Mouse (Mus musculus): ENCODE results near the gene Olfr807. TPM values are rescaled to one million over a fixed set of nuclear protein-coding genes. Genes with fewer than 3 reads are reported as not detected.

Gene Olfr807
- polyA plus RNA-seq (2014; fragmentation: Nextera tagmentation; extraction: Ambion mirVana) = not detected in 2 replicates

DNA sequence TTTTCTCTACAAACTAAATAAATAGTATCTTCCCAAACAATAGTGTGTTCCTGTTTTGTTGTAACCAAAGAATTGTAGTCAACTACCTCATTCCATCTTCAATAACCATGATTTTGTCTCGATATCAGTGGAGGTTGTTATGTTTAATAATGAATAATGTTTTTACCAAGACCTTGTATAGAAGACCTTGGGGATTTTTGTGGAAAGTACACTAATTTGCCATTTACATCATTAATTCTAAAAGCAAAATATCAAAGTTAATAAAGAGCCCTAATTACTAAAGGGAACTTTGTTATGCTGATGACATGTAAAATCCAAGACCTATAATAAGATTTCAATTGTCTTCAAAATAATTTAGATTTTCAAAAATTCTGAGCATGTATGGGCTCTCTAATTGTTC lies at the start of gene Olfr807:
Gene Olfr807 (minus strand): TSS at position 101 of the 400 bp plus-strand sequence.
- Histone ChIP-seq H3K36me3 (ENCODE audit: insufficient read depth) (no peaks in the 10 kb centered on the region), H3K4me1 (ENCODE audit: insufficient read depth) (no peaks in the 10 kb centered on the region), H3K27me3 (ENCODE audit: insufficient read depth, low read length) (no peaks in the 10 kb centered on the region), H3K27ac (ENCODE audit: low read depth) (no peak within 1 kb of the TSS), H3K9ac (no peak within 1 kb of the TSS), H3K4me3 (ENCODE audit: low read depth, low read length) (no peak within 1 kb of the TSS), H3K9me3 (ENCODE audit: low read depth, low read length) (no peaks in the 10 kb centered on the region), H3K4me2 (no peak within 1 kb of the TSS)
- WGBS = 80% methylated on average over 1 of the region's 1 CpGs
- no peak for DNase-seq
- no peak for TF ChIP-seq CTCF (IDR thresholded peaks at IDR 0.05; ENCODE audit: low read depth)
- no peak for ATAC-seq (ENCODE audit: insufficient read depth)

- Histone ChIP-seq H3K9me3 (ENCODE audit: low read depth, low read length) (no peaks in the 10 kb centered on the region), H3K36me3 (ENCODE audit: insufficient read depth) (no peaks in the 10 kb centered on the region), H3K27me3 (ENCODE audit: insufficient read depth, low read length) (no peaks in the 10 kb centered on the region), H3K9ac (no peak within 1 kb of the TSS), H3K4me3 (ENCODE audit: low read depth, low read length) (no peak within 1 kb of the TSS), H3K4me1 (ENCODE audit: insufficient read depth) (no peaks in the 10 kb centered on the region), H3K4me2 (no peak within 1 kb of the TSS), H3K27ac (ENCODE audit: low read depth) (no peak within 1 kb of the TSS)
- TF ChIP-seq CTCF (IDR thresholded peaks at IDR 0.05; ENCODE audit: low read depth) = no peak
- no peak for ATAC-seq (ENCODE audit: insufficient read depth)
- 80% methylated on average over 4 of the region's 4 CpGs for WGBS
- DNase-seq = no peak
Measured at GRCm38 (mm10) chr10:129804296-129804695, 46.7 kb upstream of the Olfr807 start, which contains the start of gene Olfr811. Gene Olfr811, minus strand, starts transcription at chr10:129804396.

GRCm38 (mm10) chr10:129794817-129795216 lies 37.2 kb upstream of the Olfr807 start, which contains the start of gene Olfr810:
Gene Olfr810, minus strand, starts transcription at chr10:129794917.
- ATAC-seq (ENCODE audit: insufficient read depth) = no peak
- DNase-seq = no peak
- H3K4me2 ChIP-seq = no peak within 1 kb of the TSS
- H3K4me1 ChIP-seq (ENCODE audit: insufficient read depth) = no peaks in the 10 kb centered on the region
- H3K27ac ChIP-seq (ENCODE audit: low read depth) = no peak within 1 kb of the TSS
- H3K36me3 ChIP-seq (ENCODE audit: insufficient read depth) = no peaks in the 10 kb centered on the region
- TF ChIP-seq CTCF (IDR thresholded peaks at IDR 0.05; ENCODE audit: low read depth) = no peak
- no peaks in the 10 kb centered on the region for H3K27me3 ChIP-seq (ENCODE audit: insufficient read depth, low read length)
- no peak within 1 kb of the TSS for H3K4me3 ChIP-seq (ENCODE audit: low read depth, low read length)
- H3K9me3 ChIP-seq (ENCODE audit: low read depth, low read length) = no peaks in the 10 kb centered on the region
- H3K9ac ChIP-seq = no peak within 1 kb of the TSS

DNA sequence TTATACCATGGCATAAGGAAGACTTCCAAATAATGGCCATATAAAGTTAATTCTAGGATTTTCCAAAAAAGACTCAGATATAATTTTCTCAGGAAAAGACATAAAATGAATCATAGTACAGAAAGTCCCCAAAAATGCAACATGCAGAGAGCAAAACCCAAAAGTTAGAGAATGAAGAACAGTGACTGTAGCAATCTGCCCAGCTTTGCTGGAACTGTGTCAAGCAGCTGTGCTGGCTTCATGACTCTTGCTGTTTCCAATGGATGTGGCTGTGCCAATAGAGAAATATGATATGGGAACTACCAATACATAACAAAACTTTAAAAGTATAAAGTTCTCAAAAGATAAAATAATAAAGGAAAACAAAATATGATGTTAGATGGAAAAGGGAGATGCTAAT lies 20.5 kb upstream of the Olfr807 start:
- no peaks in the 10 kb centered on the region for H3K27me3 ChIP-seq (ENCODE audit: insufficient read depth, low read length)
- H3K27ac ChIP-seq (ENCODE audit: low read depth) = no peak overlapping the region
- H3K4me2 ChIP-seq = no peak overlapping the region
- H3K9me3 ChIP-seq (ENCODE audit: low read depth, low read length) = no peaks in the 10 kb centered on the region
- DNase-seq (no peak), ATAC-seq (ENCODE audit: insufficient read depth) (no peak)
- no peak overlapping the region for H3K9ac ChIP-seq
- no peak for TF ChIP-seq CTCF (IDR thresholded peaks at IDR 0.05; ENCODE audit: low read depth)
- no peaks in the 10 kb centered on the region for H3K36me3 ChIP-seq (ENCODE audit: insufficient read depth)
- no peaks in the 10 kb centered on the region for H3K4me1 ChIP-seq (ENCODE audit: insufficient read depth)
- no peak overlapping the region for H3K4me3 ChIP-seq (ENCODE audit: low read depth, low read length)

GRCm38 (mm10) chr10:129774338-129774737 lies 16.7 kb upstream of the Olfr807 start, which contains the start of gene Olfr809:
Gene Olfr809, plus strand, starts transcription at chr10:129774638.
- no peaks in the 10 kb centered on the region for H3K9me3 ChIP-seq (ENCODE audit: low read depth, low read length)
- H3K4me3 ChIP-seq (ENCODE audit: low read depth, low read length) = no peak within 1 kb of the TSS
- no peaks in the 10 kb centered on the region for H3K4me1 ChIP-seq (ENCODE audit: insufficient read depth)
- no peaks in the 10 kb centered on the region for H3K27me3 ChIP-seq (ENCODE audit: insufficient read depth, low read length)
- no peak within 1 kb of the TSS for H3K4me2 ChIP-seq
- no peak for TF ChIP-seq CTCF (IDR thresholded peaks at IDR 0.05; ENCODE audit: low read depth)
- H3K9ac ChIP-seq = no peak within 1 kb of the TSS
- H3K27ac ChIP-seq (ENCODE audit: low read depth) = no peak within 1 kb of the TSS
- no peaks in the 10 kb centered on the region for H3K36me3 ChIP-seq (ENCODE audit: insufficient read depth)
- DNase-seq (no peak), ATAC-seq (ENCODE audit: insufficient read depth) (no peak)

DNA sequence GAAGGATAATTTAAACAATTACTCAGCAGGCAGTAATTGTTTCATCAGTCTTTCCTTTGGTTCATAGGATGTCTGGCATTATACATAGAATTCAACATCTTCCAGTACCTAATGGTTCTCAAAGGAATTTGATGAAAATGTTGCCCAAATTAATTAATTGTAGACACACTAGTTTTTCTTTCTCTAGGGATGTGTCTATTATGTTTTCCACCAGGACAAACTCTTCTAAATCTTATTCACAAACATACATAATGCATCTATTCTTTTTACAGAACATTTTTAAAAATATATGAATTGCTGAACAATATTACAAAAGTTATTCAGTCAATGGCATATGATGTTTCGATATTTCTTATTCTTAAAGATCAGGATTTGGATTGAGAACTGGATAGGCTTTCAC lies 7.6 kb upstream of the Olfr807 start, which contains the start of gene Olfr808:
Gene Olfr808 (plus strand): TSS at position 301 of the 400 bp plus-strand sequence.
- 89% methylated on average over 1 of the region's 1 CpGs for WGBS

DNA sequence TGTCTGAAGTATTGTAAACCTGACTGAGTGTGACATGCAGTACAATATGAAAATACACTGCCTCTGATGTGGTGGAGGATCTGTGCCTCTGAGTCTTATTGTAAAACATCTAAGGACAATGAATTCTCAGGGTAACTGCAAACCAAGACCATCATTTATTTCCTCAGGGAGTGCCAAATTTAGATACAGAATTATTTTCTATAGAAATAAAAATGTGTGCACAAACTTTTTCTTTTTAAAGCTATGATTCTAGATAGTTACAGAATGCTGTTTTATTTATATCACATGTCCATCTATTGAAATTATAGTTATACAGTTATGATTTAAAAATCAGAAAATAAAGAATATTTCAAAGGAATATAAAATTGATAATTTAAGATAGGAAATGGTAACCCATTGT lies 15.8 kb downstream of the Olfr807 start, which contains the start of gene Olfr806:
Gene Olfr806 (minus strand): TSS at position 101 of the 400 bp plus-strand sequence.
- no peak within 1 kb of the TSS for H3K4me3 ChIP-seq (ENCODE audit: low read depth, low read length)
- no peaks in the 10 kb centered on the region for H3K27me3 ChIP-seq (ENCODE audit: insufficient read depth, low read length)
- no peak within 1 kb of the TSS for H3K4me2 ChIP-seq
- DNase-seq (no peak), ATAC-seq (ENCODE audit: insufficient read depth) (no peak)
- no peak within 1 kb of the TSS for H3K9ac ChIP-seq
- no peak for TF ChIP-seq CTCF (IDR thresholded peaks at IDR 0.05; ENCODE audit: low read depth)
- H3K27ac ChIP-seq (ENCODE audit: low read depth) = no peak within 1 kb of the TSS
- H3K36me3 ChIP-seq (ENCODE audit: insufficient read depth) = no peaks in the 10 kb centered on the region
- no peaks in the 10 kb centered on the region for H3K9me3 ChIP-seq (ENCODE audit: low read depth, low read length)
- no peaks in the 10 kb centered on the region for H3K4me1 ChIP-seq (ENCODE audit: insufficient read depth)

More for the DNA sequence above, 7.6 kb upstream of the Olfr807 start, which contains the start of gene Olfr808:
- Histone ChIP-seq H3K9ac (no peak within 1 kb of the TSS), H3K4me1 (ENCODE audit: insufficient read depth) (no peaks in the 10 kb centered on the region), H3K9me3 (ENCODE audit: low read depth, low read length) (no peaks in the 10 kb centered on the region), H3K27me3 (ENCODE audit: insufficient read depth, low read length) (no peaks in the 10 kb centered on the region), H3K4me2 (no peak within 1 kb of the TSS), H3K4me3 (ENCODE audit: low read depth, low read length) (no peak within 1 kb of the TSS), H3K36me3 (ENCODE audit: insufficient read depth) (no peaks in the 10 kb centered on the region), H3K27ac (ENCODE audit: low read depth) (no peak within 1 kb of the TSS)
- ATAC-seq (ENCODE audit: insufficient read depth) (no peak), DNase-seq (no peak)
- no peak for TF ChIP-seq CTCF (IDR thresholded peaks at IDR 0.05; ENCODE audit: low read depth)

DNA sequence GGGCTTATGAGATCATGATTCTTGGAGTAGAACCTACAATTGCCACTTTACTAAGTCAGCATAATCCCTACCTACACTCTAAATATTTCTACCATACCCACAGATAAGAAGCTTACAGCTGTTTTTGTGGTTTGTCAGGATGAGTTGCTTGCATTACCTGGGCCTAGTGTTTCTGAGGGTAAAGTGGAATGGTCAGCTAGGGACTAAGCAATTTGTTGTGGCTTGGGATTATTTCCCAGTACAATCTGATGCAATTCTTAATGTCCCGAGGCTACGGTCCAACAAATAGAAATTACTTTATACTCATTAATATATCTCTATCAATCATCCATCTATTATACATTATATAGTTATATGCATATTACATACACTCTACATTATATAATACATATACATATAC lies 28.3 kb downstream of the Olfr807 start, which contains the start of gene Olfr805:
Gene Olfr805 (minus strand): TSS at position 101 of the 400 bp plus-strand sequence.
- no peak within 1 kb of the TSS for H3K4me3 ChIP-seq (ENCODE audit: low read depth, low read length)
- H3K27ac ChIP-seq (ENCODE audit: low read depth) = no peak within 1 kb of the TSS
- WGBS = 88% methylated on average over 2 of the region's 2 CpGs
- no peak within 1 kb of the TSS for H3K9ac ChIP-seq
- no peaks in the 10 kb centered on the region for H3K9me3 ChIP-seq (ENCODE audit: low read depth, low read length)
- TF ChIP-seq CTCF (IDR thresholded peaks at IDR 0.05; ENCODE audit: low read depth) = no peak
- no peaks in the 10 kb centered on the region for H3K4me1 ChIP-seq (ENCODE audit: insufficient read depth)
- no peak within 1 kb of the TSS for H3K4me2 ChIP-seq
- no peak for DNase-seq
- H3K27me3 ChIP-seq (ENCODE audit: insufficient read depth, low read length) = no peaks in the 10 kb centered on the region
- ATAC-seq (ENCODE audit: insufficient read depth) = no peak
- no peaks in the 10 kb centered on the region for H3K36me3 ChIP-seq (ENCODE audit: insufficient read depth)

Small RNAs within 50 kb of the gene (microRNA-seq; reads per million reads assigned to microRNA genes)
- gene Gm24485 (ENCODE audit: borderline number of aligned reads) = not detected

Other genes starting within 250 kb of the Olfr807 start
- not detected in 2 replicates for gene Olfr791, start 236.0 kb downstream of the Olfr807 start, polyA plus RNA-seq (2014; fragmentation: Nextera tagmentation; extraction: Ambion mirVana)
- not detected in 2 replicates for gene Olfr792, start 218.6 kb downstream of the Olfr807 start, polyA plus RNA-seq (2014; fragmentation: Nextera tagmentation; extraction: Ambion mirVana)
- not detected in 2 replicates for gene Olfr794, start 190.1 kb downstream of the Olfr807 start, polyA plus RNA-seq (2014; fragmentation: Nextera tagmentation; extraction: Ambion mirVana)
- gene Olfr796, start 145.2 kb downstream of the Olfr807 start, polyA plus RNA-seq (2014; fragmentation: Nextera tagmentation; extraction: Ambion mirVana) = not detected in 2 replicates
- not detected in 2 replicates for gene Olfr798, start 129.9 kb downstream of the Olfr807 start, polyA plus RNA-seq (2014; fragmentation: Nextera tagmentation; extraction: Ambion mirVana)
- gene Olfr799, start 120.3 kb downstream of the Olfr807 start, polyA plus RNA-seq (2014; fragmentation: Nextera tagmentation; extraction: Ambion mirVana) = not detected in 2 replicates
- gene Olfr800, start 100.1 kb downstream of the Olfr807 start, polyA plus RNA-seq (2014; fragmentation: Nextera tagmentation; extraction: Ambion mirVana) = not detected in 2 replicates
- not detected in 2 replicates for gene Olfr801, start 83.9 kb downstream of the Olfr807 start, polyA plus RNA-seq (2014; fragmentation: Nextera tagmentation; extraction: Ambion mirVana)
- gene Olfr802, start 69.6 kb downstream of the Olfr807 start, polyA plus RNA-seq (2014; fragmentation: Nextera tagmentation; extraction: Ambion mirVana) = not detected in 2 replicates
- not detected in 2 replicates for gene Olfr803, start 63.5 kb downstream of the Olfr807 start, polyA plus RNA-seq (2014; fragmentation: Nextera tagmentation; extraction: Ambion mirVana)
- not detected in 2 replicates for gene Olfr804, start 54.6 kb downstream of the Olfr807 start, polyA plus RNA-seq (2014; fragmentation: Nextera tagmentation; extraction: Ambion mirVana)
- gene Olfr805, start 28.4 kb downstream of the Olfr807 start, polyA plus RNA-seq (2014; fragmentation: Nextera tagmentation; extraction: Ambion mirVana) = not detected in 2 replicates
- gene Olfr806, start 15.9 kb downstream of the Olfr807 start, polyA plus RNA-seq (2014; fragmentation: Nextera tagmentation; extraction: Ambion mirVana) = not detected in 2 replicates
- not detected in 2 replicates for gene Olfr808, start 7.7 kb upstream of the Olfr807 start, polyA plus RNA-seq (2014; fragmentation: Nextera tagmentation; extraction: Ambion mirVana)
- not detected in 2 replicates for gene Olfr809, start 16.8 kb upstream of the Olfr807 start, polyA plus RNA-seq (2014; fragmentation: Nextera tagmentation; extraction: Ambion mirVana)
- not detected in 2 replicates for gene Olfr810, start 37.1 kb upstream of the Olfr807 start, polyA plus RNA-seq (2014; fragmentation: Nextera tagmentation; extraction: Ambion mirVana)
- gene Olfr811, start 46.6 kb upstream of the Olfr807 start, polyA plus RNA-seq (2014; fragmentation: Nextera tagmentation; extraction: Ambion mirVana) = not detected in 2 replicates
- not detected in 2 replicates for gene Olfr812, start 88.3 kb upstream of the Olfr807 start, polyA plus RNA-seq (2014; fragmentation: Nextera tagmentation; extraction: Ambion mirVana)
- not detected in 2 replicates for gene Olfr813, start 97.6 kb upstream of the Olfr807 start, polyA plus RNA-seq (2014; fragmentation: Nextera tagmentation; extraction: Ambion mirVana)
- gene Olfr814, start 122.1 kb upstream of the Olfr807 start, polyA plus RNA-seq (2014; fragmentation: Nextera tagmentation; extraction: Ambion mirVana) = not detected in 2 replicates
- gene Olfr815, start 148.1 kb upstream of the Olfr807 start, polyA plus RNA-seq (2014; fragmentation: Nextera tagmentation; extraction: Ambion mirVana) = not detected in 2 replicates
- not detected in 2 replicates for gene Olfr816, start 157.8 kb upstream of the Olfr807 start, polyA plus RNA-seq (2014; fragmentation: Nextera tagmentation; extraction: Ambion mirVana)
- gene Olfr818, start 191.3 kb upstream of the Olfr807 start, polyA plus RNA-seq (2014; fragmentation: Nextera tagmentation; extraction: Ambion mirVana) = not detected in 2 replicates
- gene Olfr819, start 209.5 kb upstream of the Olfr807 start, polyA plus RNA-seq (2014; fragmentation: Nextera tagmentation; extraction: Ambion mirVana) = not detected in 2 replicates
- gene Olfr247, start 218.3 kb upstream of the Olfr807 start, polyA plus RNA-seq (2014; fragmentation: Nextera tagmentation; extraction: Ambion mirVana) = not detected in 2 replicates
- not detected in 2 replicates for gene Gm10310, start 227.3 kb upstream of the Olfr807 start, polyA plus RNA-seq (2014; fragmentation: Nextera tagmentation; extraction: Ambion mirVana)